Mouse (Mus musculus): ENCODE results near the gene Trip4.

DNA sequence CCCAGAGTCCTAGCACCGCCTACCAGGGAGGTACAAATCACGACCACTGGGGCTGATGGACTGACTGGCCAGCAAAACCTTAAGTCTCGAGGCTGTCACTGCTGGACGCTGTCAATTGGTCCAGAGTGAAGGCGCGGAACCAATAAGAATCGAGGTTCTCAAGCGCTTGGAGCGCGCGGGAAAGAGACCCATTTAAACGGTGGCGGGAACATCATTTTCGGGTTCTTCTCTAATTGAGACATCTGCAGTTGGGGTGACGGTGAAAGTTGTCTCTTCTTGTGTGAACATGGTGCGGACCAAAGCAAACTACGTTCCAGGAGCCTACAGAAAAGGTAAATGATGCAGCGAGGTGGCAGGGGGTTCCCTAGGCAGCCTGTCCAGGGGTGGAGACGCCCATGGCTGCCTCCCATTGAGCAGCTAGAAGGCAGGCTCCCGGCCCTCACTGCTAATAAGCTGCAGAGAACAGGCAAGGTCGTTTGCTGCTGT is 18.4 kb downstream of the Trip4 start, which contains the start of gene Pclaf:
- TF ChIP-seq EP300 (IDR thresholded peaks at IDR 0.05) (no peak), CTCF (IDR thresholded peaks at IDR 0.05) (no peak)

Measured in lung, postnatal 0 days (tissue).